In the genomic region with DNA sequence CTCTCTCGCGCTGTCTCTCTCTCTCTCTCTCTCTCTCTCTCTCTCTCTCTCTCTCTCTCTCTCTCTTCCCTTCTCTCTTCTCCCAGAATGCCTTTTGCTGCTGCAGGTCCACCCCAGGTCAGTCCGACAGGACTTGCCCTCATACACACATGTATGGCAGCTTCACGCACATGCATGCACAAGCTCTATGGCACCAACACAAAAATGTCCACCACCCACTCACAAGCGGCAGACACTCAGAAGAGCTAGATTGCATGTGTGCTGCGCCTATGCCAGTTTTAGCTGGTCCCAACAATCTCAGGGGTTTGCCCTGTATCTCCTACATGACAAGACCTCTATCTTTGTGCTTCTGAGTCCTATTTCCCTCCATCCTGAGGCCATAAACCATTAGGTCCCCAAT, we compare ENCODE assay signal across 8 mouse cellular contexts. TPM values are rescaled to one million over a fixed set of nuclear protein-coding genes. Genes with fewer than 3 reads are reported as not detected.
DNase-seq lines count a peak whose midpoint lies in the region; ATAC-seq and TF ChIP-seq lines count a peak whose summit lies in the region.

No protein-coding gene starts in this region.

- no peak overlapping the region for H3K27ac ChIP-seq in forebrain, embryonic 12.5 days
- no peak overlapping the region for H3K27ac ChIP-seq in forebrain, embryonic 16.5 days (ENCODE audit: low read length)
- no peak overlapping the region for H3K27ac ChIP-seq in lung, postnatal 0 days (ENCODE audit: low read length)
- 0 out of 2 replicates have a peak overlapping the region, but pooled peaks have one; percentile 32 for H3K27ac ChIP-seq in limb, embryonic 10.5 days
- no peak overlapping the region for H3K27ac ChIP-seq in neural tube, embryonic 12.5 days
- H3K27ac ChIP-seq in kidney, embryonic 14.5 days (ENCODE audit: low read depth, low read length): no peak overlapping the region

- no peak for TF ChIP-seq CTCF in lung, postnatal 0 days (IDR thresholded peaks at IDR 0.05)

- WGBS in forebrain, embryonic 12.5 days: 60% methylated on average over 6 of the region's 6 CpGs
- WGBS in forebrain, embryonic 16.5 days: 54% methylated on average over 6 of the region's 6 CpGs
- 51% methylated on average over 6 of the region's 6 CpGs for WGBS in lung, postnatal 0 days
- 66% methylated on average over 6 of the region's 6 CpGs for WGBS in limb, embryonic 10.5 days
- WGBS in neural tube, embryonic 12.5 days: 53% methylated on average over 6 of the region's 6 CpGs
- WGBS in kidney, embryonic 14.5 days: 64% methylated on average over 6 of the region's 6 CpGs

- ATAC-seq in forebrain, embryonic 12.5 days (ENCODE audit: low FRiP score): no peak
- ATAC-seq in forebrain, embryonic 16.5 days: no peak
- no peak for ATAC-seq in lung, postnatal 0 days
- ATAC-seq in neural tube, embryonic 12.5 days (ENCODE audit: low FRiP score, low read depth): no peak
- no peak for ATAC-seq in kidney, embryonic 14.5 days (ENCODE audit: low FRiP score, low TSS enrichment)

- peaks cover 69% of the 10 kb centered on the region for H3K4me1 ChIP-seq in forebrain, embryonic 12.5 days
- peaks cover 67% of the 10 kb centered on the region for H3K4me1 ChIP-seq in forebrain, embryonic 16.5 days (replicated peaks; ENCODE audit: control insufficient read depth, insufficient read depth, low read length)
- peaks cover 39% of the 10 kb centered on the region for H3K4me1 ChIP-seq in lung, postnatal 0 days (ENCODE audit: insufficient read depth, low read depth, low read length)
- peaks cover 74% of the 10 kb centered on the region for H3K4me1 ChIP-seq in limb, embryonic 10.5 days
- H3K4me1 ChIP-seq in neural tube, embryonic 12.5 days: peaks cover 72% of the 10 kb centered on the region
- peaks cover 59% of the 10 kb centered on the region for H3K4me1 ChIP-seq in kidney, embryonic 14.5 days (ENCODE audit: control insufficient read depth, insufficient read depth, low read length)

- peaks cover 65% of the 10 kb centered on the region for H3K27me3 ChIP-seq in forebrain, embryonic 12.5 days
- H3K27me3 ChIP-seq in forebrain, embryonic 16.5 days (replicated peaks; ENCODE audit: control insufficient read depth, insufficient read depth, low read length): peaks cover 19% of the 10 kb centered on the region
- H3K27me3 ChIP-seq in lung, postnatal 0 days (replicated peaks; ENCODE audit: insufficient read depth, low read length): peaks cover 35% of the 10 kb centered on the region
- peaks cover 57% of the 10 kb centered on the region for H3K27me3 ChIP-seq in limb, embryonic 10.5 days (ENCODE audit: low read depth, poor library complexity, severe bottlenecking)
- H3K27me3 ChIP-seq in neural tube, embryonic 12.5 days (replicated peaks): peaks cover 36% of the 10 kb centered on the region
- H3K27me3 ChIP-seq in kidney, embryonic 14.5 days (ENCODE audit: control insufficient read depth, insufficient read depth, low read length): peaks cover 32% of the 10 kb centered on the region

- H3K9me3 ChIP-seq in forebrain, embryonic 12.5 days: no peaks in the 10 kb centered on the region
- H3K9me3 ChIP-seq in forebrain, embryonic 16.5 days (ENCODE audit: control insufficient read depth, low read length): no peaks in the 10 kb centered on the region
- H3K9me3 ChIP-seq in lung, postnatal 0 days (ENCODE audit: low read length): no peaks in the 10 kb centered on the region
- no peaks in the 10 kb centered on the region for H3K9me3 ChIP-seq in limb, embryonic 10.5 days (replicated peaks)
- H3K9me3 ChIP-seq in neural tube, embryonic 12.5 days: no peaks in the 10 kb centered on the region
- no peaks in the 10 kb centered on the region for H3K9me3 ChIP-seq in kidney, embryonic 14.5 days (ENCODE audit: control insufficient read depth, low read length)

- H3K4me2 ChIP-seq in forebrain, embryonic 12.5 days: peak overlapping the region; percentile 73
- no peak overlapping the region for H3K4me2 ChIP-seq in forebrain, embryonic 16.5 days (ENCODE audit: low read length)
- H3K4me2 ChIP-seq in lung, postnatal 0 days (replicated peaks; ENCODE audit: low read depth, low read length): peak overlapping the region; percentile 19; the same call in 1 of the 2 replicates
- peak overlapping the region; percentile 61 for H3K4me2 ChIP-seq in neural tube, embryonic 12.5 days (replicated peaks)
- H3K4me2 ChIP-seq in kidney, embryonic 14.5 days (replicated peaks; ENCODE audit: low read depth, low read length): no peak overlapping the region

- H3K9ac ChIP-seq in forebrain, embryonic 12.5 days: no peak overlapping the region
- H3K9ac ChIP-seq in forebrain, embryonic 16.5 days (replicated peaks; ENCODE audit: low read depth, low read length): no peak overlapping the region
- no peak overlapping the region for H3K9ac ChIP-seq in lung, postnatal 0 days (replicated peaks; ENCODE audit: low read depth)
- H3K9ac ChIP-seq in neural tube, embryonic 12.5 days: 0 out of 2 replicates have a peak overlapping the region, but pooled peaks have one; percentile 26
- H3K9ac ChIP-seq in kidney, embryonic 14.5 days (ENCODE audit: low read depth, low read length): no peak overlapping the region

- no peaks in the 10 kb centered on the region for H3K36me3 ChIP-seq in forebrain, embryonic 12.5 days (replicated peaks)
- no peaks in the 10 kb centered on the region; the same call in 1 of the 2 replicates for H3K36me3 ChIP-seq in forebrain, embryonic 16.5 days (ENCODE audit: control insufficient read depth, insufficient read depth)
- H3K36me3 ChIP-seq in lung, postnatal 0 days (ENCODE audit: insufficient read depth, low read length): no peaks in the 10 kb centered on the region
- peaks cover 7% of the 10 kb centered on the region; the same call in 1 of the 2 replicates for H3K36me3 ChIP-seq in limb, embryonic 10.5 days
- H3K36me3 ChIP-seq in neural tube, embryonic 12.5 days: peaks cover 21% of the 10 kb centered on the region
- H3K36me3 ChIP-seq in kidney, embryonic 14.5 days (ENCODE audit: control insufficient read depth, insufficient read depth, low read length): no peaks in the 10 kb centered on the region

- no peak for DNase-seq in lung, postnatal 0 days (ENCODE audit: low spot score)
- no peak for DNase-seq in lung, postnatal 4 days
- DNase-seq in limb, embryonic 10.5 days (ENCODE audit: low spot score): no peak
- no peak for DNase-seq in spleen, postnatal 14 days (ENCODE audit: low spot score in 2 of 2)

- H3K4me3 ChIP-seq in forebrain, embryonic 12.5 days (replicated peaks): no peak overlapping the region
- H3K4me3 ChIP-seq in forebrain, embryonic 16.5 days (replicated peaks; ENCODE audit: low read length): no peak overlapping the region
- H3K4me3 ChIP-seq in lung, postnatal 0 days (ENCODE audit: low read depth, low read length): no peak overlapping the region
- H3K4me3 ChIP-seq in limb, embryonic 10.5 days: peak overlapping the region; percentile 23
- H3K4me3 ChIP-seq in neural tube, embryonic 12.5 days: no peak overlapping the region
- H3K4me3 ChIP-seq in kidney, embryonic 14.5 days (ENCODE audit: low read length): no peak overlapping the region

- TF ChIP-seq EP300 in lung, postnatal 0 days (IDR thresholded peaks at IDR 0.05): no peak

RNA-seq across cellular contexts. Expression of a gene that starts 5.5 kb away (rescaled TPM):
- polyA plus RNA-seq in forebrain, embryonic 12.5 days (2016; fragmentation: Nextera tagmentation; extraction: Ambion mirVana): 11.9 and 14.9 TPM in 2 replicates
- polyA plus RNA-seq in forebrain, embryonic 16.5 days (2015; fragmentation: Nextera tagmentation; extraction: Ambion mirVana): 55.3 and 55.8 TPM in 2 replicates
- polyA plus RNA-seq in lung, postnatal 0 days (2015; fragmentation: Nextera tagmentation; extraction: Ambion mirVana): 4.4 and 6.7 TPM in 2 replicates
- 13.2 and 18.4 TPM in 2 replicates for polyA plus RNA-seq in limb, embryonic 10.5 days (2016; fragmentation: Nextera tagmentation; extraction: Ambion mirVana)
- 51.3 and 54.7 TPM in 2 replicates for polyA plus RNA-seq in neural tube, embryonic 12.5 days (2016; fragmentation: Nextera tagmentation; extraction: Ambion mirVana)
- polyA plus RNA-seq in kidney, embryonic 14.5 days (2014; fragmentation: Nextera tagmentation; extraction: Ambion mirVana): 9.7 and 10.1 TPM in 2 replicates

RNA-seq across cellular contexts. Expression of a gene that starts 20.6 kb away (rescaled TPM):
- 17.1 and 20.0 TPM in 2 replicates for polyA plus RNA-seq in forebrain, embryonic 12.5 days (2016; fragmentation: Nextera tagmentation; extraction: Ambion mirVana)
- 14.1 and 16.7 TPM in 2 replicates for polyA plus RNA-seq in forebrain, embryonic 16.5 days (2015; fragmentation: Nextera tagmentation; extraction: Ambion mirVana)
- polyA plus RNA-seq in lung, postnatal 0 days (2015; fragmentation: Nextera tagmentation; extraction: Ambion mirVana): 9.7 and 10.3 TPM in 2 replicates
- polyA plus RNA-seq in limb, embryonic 10.5 days (2016; fragmentation: Nextera tagmentation; extraction: Ambion mirVana): 47.4 and 53.4 TPM in 2 replicates
- polyA plus RNA-seq in neural tube, embryonic 12.5 days (2016; fragmentation: Nextera tagmentation; extraction: Ambion mirVana): 15.8 and 17.8 TPM in 2 replicates
- polyA plus RNA-seq in kidney, embryonic 14.5 days (2014; fragmentation: Nextera tagmentation; extraction: Ambion mirVana): 30.1 and 36.6 TPM in 2 replicates

RNA-seq across cellular contexts. Expression of a gene that starts 32.5 kb away (rescaled TPM):
- 22.7 and 28.2 TPM in 2 replicates for polyA plus RNA-seq in forebrain, embryonic 12.5 days (2016; fragmentation: Nextera tagmentation; extraction: Ambion mirVana)
- 40.4 and 55.2 TPM in 2 replicates for polyA plus RNA-seq in forebrain, embryonic 16.5 days (2015; fragmentation: Nextera tagmentation; extraction: Ambion mirVana)
- 133 and 177 TPM in 2 replicates for polyA plus RNA-seq in lung, postnatal 0 days (2015; fragmentation: Nextera tagmentation; extraction: Ambion mirVana)
- 29.4 TPM in 2 replicates for polyA plus RNA-seq in limb, embryonic 10.5 days (2016; fragmentation: Nextera tagmentation; extraction: Ambion mirVana)
- 37.1 and 40.4 TPM in 2 replicates for polyA plus RNA-seq in neural tube, embryonic 12.5 days (2016; fragmentation: Nextera tagmentation; extraction: Ambion mirVana)
- 35.9 and 47.1 TPM in 2 replicates for polyA plus RNA-seq in kidney, embryonic 14.5 days (2014; fragmentation: Nextera tagmentation; extraction: Ambion mirVana)

RNA-seq across cellular contexts. Expression of a gene that starts 36.3 kb away (rescaled TPM):
- polyA plus RNA-seq in forebrain, embryonic 12.5 days (2016; fragmentation: Nextera tagmentation; extraction: Ambion mirVana): 9.7 and 12.6 TPM in 2 replicates
- polyA plus RNA-seq in forebrain, embryonic 16.5 days (2015; fragmentation: Nextera tagmentation; extraction: Ambion mirVana): 8.3 and 9.5 TPM in 2 replicates
- 174 and 188 TPM in 2 replicates for polyA plus RNA-seq in lung, postnatal 0 days (2015; fragmentation: Nextera tagmentation; extraction: Ambion mirVana)
- 29.8 and 36.8 TPM in 2 replicates for polyA plus RNA-seq in limb, embryonic 10.5 days (2016; fragmentation: Nextera tagmentation; extraction: Ambion mirVana)
- polyA plus RNA-seq in neural tube, embryonic 12.5 days (2016; fragmentation: Nextera tagmentation; extraction: Ambion mirVana): 14.4 and 15.9 TPM in 2 replicates
- 45.4 and 58.8 TPM in 2 replicates for polyA plus RNA-seq in kidney, embryonic 14.5 days (2014; fragmentation: Nextera tagmentation; extraction: Ambion mirVana)

RNA-seq across cellular contexts. Expression of a gene that starts 44.5 kb away (rescaled TPM):
- 0.13 and 0.22 TPM in 2 replicates for polyA plus RNA-seq in forebrain, embryonic 12.5 days (2016; fragmentation: Nextera tagmentation; extraction: Ambion mirVana)
- polyA plus RNA-seq in forebrain, embryonic 16.5 days (2015; fragmentation: Nextera tagmentation; extraction: Ambion mirVana): 0.27 TPM in 1 of 2 replicates, not detected in the other
- 0.16 and 0.25 TPM in 2 replicates for polyA plus RNA-seq in lung, postnatal 0 days (2015; fragmentation: Nextera tagmentation; extraction: Ambion mirVana)
- 0.24 TPM in 1 of 2 replicates, not detected in the other for polyA plus RNA-seq in limb, embryonic 10.5 days (2016; fragmentation: Nextera tagmentation; extraction: Ambion mirVana)
- polyA plus RNA-seq in neural tube, embryonic 12.5 days (2016; fragmentation: Nextera tagmentation; extraction: Ambion mirVana): 0.10 and 0.17 TPM in 2 replicates
- polyA plus RNA-seq in kidney, embryonic 14.5 days (2014; fragmentation: Nextera tagmentation; extraction: Ambion mirVana): 0.18 and 0.30 TPM in 2 replicates

Comparison
In these comparisons a context has a peak if more than half of its experiments do, and no peak if none do; other contexts are left out.
1. H3K4me2 ChIP-seq: peak in forebrain, embryonic 12.5 days (single experiment), lung, postnatal 0 days (single experiment) and neural tube, embryonic 12.5 days (single experiment); none in forebrain, embryonic 16.5 days (single experiment) and kidney, embryonic 14.5 days (single experiment).